Mouse (Mus musculus) stomach, embryonic 16.5 days (tissue): ENCODE measurements at regions not wholly inside any gene's neighbourhood (a gene's known extent, or its start where the extent isn't known, plus 50 kb on each side); places are given as distances from the start of the nearest gene placed in this dataset.

Experiments
- ATAC-seq: fragments of 200-750 bp; cut with Nextera tagmentation; 2 replicates; pipeline ENCODE4 v1.8.0; 2017; ENCODE audit warnings: moderate number of reproducible peaks, moderate TSS enrichment; ENCODE audit not compliant: insufficient read depth, low FRiP score
- H3K27ac ChIP-seq: fragments of 300-500 bp; sonication (generic); 2 replicates; pipeline ENCODE4 v1.5.1; 2014; ENCODE audit warnings: low read length
- H3K27me3 ChIP-seq: fragments of 300-500 bp; sonication (generic); 2 replicates; pipeline ENCODE4 v1.6.1; 2014; ENCODE audit warnings: low read length, control low read depth, mixed read lengths; ENCODE audit not compliant: control insufficient read depth, insufficient read depth
- H3K36me3 ChIP-seq: fragments of 300-500 bp; sonication (generic); 2 replicates; pipeline ENCODE4 v1.6.1; 2014; ENCODE audit warnings: low read length; ENCODE audit not compliant: control insufficient read depth, insufficient read depth
- H3K4me1 ChIP-seq: fragments of 300-500 bp; sonication (generic); 2 replicates; pipeline ENCODE4 v1.6.1; 2014; ENCODE audit warnings: low read length, control low read depth, mixed read lengths; ENCODE audit not compliant: control insufficient read depth, insufficient read depth
- H3K4me2 ChIP-seq: fragments of 300-500 bp; sonication (generic); 2 replicates; pipeline ENCODE4 v1.6.1; 2014; ENCODE audit warnings: low read depth, low read length, mixed read lengths
- H3K4me3 ChIP-seq: fragments of 300-500 bp; sonication (generic); replicated peaks from 2 replicates; pipeline ENCODE4 v1.5.1; 2014; ENCODE audit warnings: mild to moderate bottlenecking, low read length
- H3K9ac ChIP-seq: fragments of 300-500 bp; sonication (generic); 2 replicates; pipeline ENCODE4 v1.6.1; 2014; ENCODE audit warnings: low read length
- H3K9me3 ChIP-seq: fragments of 300-500 bp; sonication (generic); replicated peaks from 2 replicates; pipeline ENCODE4 v1.6.1; 2016; ENCODE audit warnings: low read length, control low read depth; ENCODE audit not compliant: control insufficient read depth
- WGBS: fragments of 180-500 bp; shearing (Covaris S2); extraction: QIAGEN DNeasy Blood & Tissue Kit; methylation state at CpG from one replicate; pipeline ENCODE4 v1.1.7; 2014; 5-methylcytosine and 5-hydroxymethylcytosine counted together

DNA sequence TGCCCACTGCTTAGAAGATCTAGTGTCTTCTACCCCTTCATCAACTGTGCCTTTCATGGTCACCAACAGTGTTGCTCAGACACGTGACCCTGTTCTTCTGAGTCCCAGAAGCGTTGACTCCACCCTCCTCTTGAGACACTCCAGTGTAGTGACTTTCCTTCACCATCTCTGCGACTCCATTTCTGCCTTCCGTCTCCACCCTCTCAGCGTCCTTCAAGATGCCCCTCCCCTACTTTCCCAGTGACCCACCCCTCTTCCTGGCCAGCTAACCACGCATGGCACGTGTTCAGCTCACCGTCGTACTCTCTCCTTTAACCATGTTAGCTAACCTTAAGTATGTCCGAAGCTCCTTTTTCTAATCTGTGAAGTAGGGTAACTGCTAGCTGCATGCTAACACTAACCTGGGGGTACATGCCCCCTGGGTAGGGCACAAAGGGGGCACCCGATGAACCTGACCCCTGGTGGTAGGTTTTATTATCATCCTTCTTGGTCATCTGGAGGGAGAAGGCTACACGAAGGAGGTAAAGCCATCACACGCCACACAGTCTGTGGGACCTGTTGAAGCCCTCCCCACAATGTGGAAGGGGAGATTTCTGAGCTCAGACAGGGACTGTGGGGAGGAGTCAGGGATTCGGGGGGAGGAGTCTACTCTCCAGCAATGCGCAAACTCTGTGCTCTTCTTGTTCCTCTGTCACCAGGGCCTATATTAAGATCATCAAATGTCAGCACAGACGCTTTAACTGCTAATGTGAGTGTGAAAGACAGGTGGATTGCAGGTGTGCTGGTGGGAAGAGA lies 139.0 kb upstream of the Mvb12b start:
- no peak overlapping the region for H3K27ac ChIP-seq
- no peak overlapping the region for H3K9ac ChIP-seq
- H3K4me1 ChIP-seq: peaks cover 23% of the 10 kb centered on the region
- no peak overlapping the region for H3K4me3 ChIP-seq
- WGBS: 73% methylated on average over 16 of the region's 16 CpGs
- ATAC-seq: no peak
- no peak overlapping the region for H3K4me2 ChIP-seq
- H3K9me3 ChIP-seq: no peaks in the 10 kb centered on the region; the same call in 1 of the 2 replicates
- H3K27me3 ChIP-seq: no peaks in the 10 kb centered on the region
- H3K36me3 ChIP-seq: no peaks in the 10 kb centered on the region

DNA sequence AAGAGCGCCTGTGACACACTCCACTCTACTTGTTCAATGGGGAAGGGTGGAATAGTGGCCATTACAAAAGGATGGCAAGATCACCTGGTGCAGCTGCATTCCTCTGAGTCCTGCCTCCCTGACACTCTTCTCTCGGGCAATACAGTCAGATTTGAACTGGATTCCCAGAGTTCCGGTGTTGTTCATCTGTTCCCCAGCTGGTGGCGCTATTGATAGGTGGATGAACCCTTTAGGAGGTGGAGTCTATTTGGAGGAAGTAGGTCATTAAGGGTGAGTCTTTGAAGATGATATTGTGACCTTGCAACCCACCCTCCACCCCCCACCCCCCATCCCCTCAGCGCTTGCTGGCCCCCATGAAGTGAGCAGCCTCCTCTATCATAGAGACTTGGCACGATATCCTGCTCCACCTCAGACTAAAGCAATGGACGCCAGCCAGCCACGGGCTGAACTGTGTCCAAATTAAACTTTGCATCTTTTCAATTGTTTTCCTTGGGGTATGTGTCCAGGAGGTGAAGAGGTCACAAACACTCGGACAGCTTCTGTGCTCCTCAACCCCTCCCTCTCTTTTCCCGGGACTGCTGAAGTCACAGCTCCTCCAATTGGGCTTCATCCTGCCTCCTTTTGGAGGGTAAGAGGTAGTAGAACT lies 138.1 kb upstream of the Mvb12b start:
- Histone ChIP-seq H3K27me3 (no peaks in the 10 kb centered on the region), H3K9ac (no peak overlapping the region), H3K4me1 (peaks cover 14% of the 10 kb centered on the region; the same call in 1 of the 2 replicates), H3K27ac (no peak overlapping the region), H3K9me3 (no peaks in the 10 kb centered on the region; the same call in 1 of the 2 replicates), H3K4me2 (no peak overlapping the region), H3K4me3 (no peak overlapping the region), H3K36me3 (no peaks in the 10 kb centered on the region)
- no peak for ATAC-seq
- 64% methylated on average over 10 of the region's 10 CpGs for WGBS

DNA sequence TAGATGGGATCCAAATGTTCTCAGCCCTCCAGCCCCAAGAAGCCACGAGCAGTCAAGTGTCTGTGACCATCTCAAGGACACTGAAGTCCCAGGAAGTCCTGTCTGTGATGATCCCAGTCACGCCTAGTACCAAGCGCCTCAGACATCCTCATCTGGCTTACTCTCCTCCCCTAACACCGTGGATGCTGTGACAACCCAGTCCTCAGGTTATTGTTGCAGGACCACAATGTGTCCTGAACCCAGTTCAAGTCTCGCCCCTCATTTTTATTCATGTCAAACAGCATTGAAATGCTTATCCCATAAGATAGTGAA lies 129.4 kb upstream of the Mvb12b start:
- no peaks in the 10 kb centered on the region for H3K36me3 ChIP-seq
- no peak overlapping the region for H3K4me2 ChIP-seq
- ATAC-seq: no peak
- no peaks in the 10 kb centered on the region for H3K27me3 ChIP-seq
- H3K9me3 ChIP-seq: no peaks in the 10 kb centered on the region; the same call in 1 of the 2 replicates
- H3K4me1 ChIP-seq: no peaks in the 10 kb centered on the region
- no peak overlapping the region for H3K4me3 ChIP-seq
- H3K27ac ChIP-seq: no peak overlapping the region
- no peak overlapping the region for H3K9ac ChIP-seq
- 69% methylated on average over 5 of the region's 5 CpGs for WGBS

- Histone ChIP-seq H3K4me2 (no peak overlapping the region), H3K9me3 (no peaks in the 10 kb centered on the region; the same call in 1 of the 2 replicates), H3K27me3 (no peaks in the 10 kb centered on the region), H3K27ac (no peak overlapping the region), H3K36me3 (no peaks in the 10 kb centered on the region), H3K4me1 (no peaks in the 10 kb centered on the region), H3K9ac (no peak overlapping the region), H3K4me3 (no peak overlapping the region)
- WGBS: 56% methylated on average over 20 of the region's 20 CpGs
- ATAC-seq: no peak
Observed at GRCm38 (mm10) chr2:34016350-34017141, 128.8 kb upstream of the Mvb12b start.

DNA sequence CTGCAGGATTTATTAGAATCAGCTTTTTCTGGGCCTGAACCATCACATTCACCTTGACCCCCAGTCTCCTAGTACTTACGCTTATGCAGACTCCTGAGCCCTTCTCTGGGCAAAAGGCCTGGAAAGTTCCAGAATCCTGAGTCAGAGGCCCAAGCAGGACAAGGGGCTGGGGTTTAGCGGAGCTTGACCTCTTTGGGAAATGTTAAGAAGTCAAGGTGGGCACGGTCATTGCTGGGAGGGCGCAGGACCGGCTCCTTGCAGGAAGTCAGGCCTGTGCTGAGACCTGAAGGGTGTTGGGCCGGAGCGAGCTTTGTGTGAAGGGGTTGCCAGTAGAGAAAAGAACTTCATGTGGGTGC lies 127.9 kb upstream of the Mvb12b start:
- WGBS: 89% methylated on average over 7 of the region's 7 CpGs
- H3K9me3 ChIP-seq: no peaks in the 10 kb centered on the region
- H3K27me3 ChIP-seq: no peaks in the 10 kb centered on the region
- no peak overlapping the region for H3K9ac ChIP-seq
- ATAC-seq: no peak
- H3K4me3 ChIP-seq: no peak overlapping the region
- no peak overlapping the region for H3K27ac ChIP-seq
- H3K4me1 ChIP-seq: no peaks in the 10 kb centered on the region
- H3K36me3 ChIP-seq: no peaks in the 10 kb centered on the region
- no peak overlapping the region for H3K4me2 ChIP-seq

- no peak overlapping the region for H3K4me3 ChIP-seq
- WGBS: 57% methylated on average over 8 of the region's 8 CpGs
- H3K9ac ChIP-seq: no peak overlapping the region
- no peak overlapping the region for H3K4me2 ChIP-seq
- no peaks in the 10 kb centered on the region for H3K36me3 ChIP-seq
- peak; percentile 37; the same call in 1 of the 2 replicates for ATAC-seq
- H3K27ac ChIP-seq: no peak overlapping the region
- H3K9me3 ChIP-seq: no peaks in the 10 kb centered on the region
- no peaks in the 10 kb centered on the region for H3K27me3 ChIP-seq
- H3K4me1 ChIP-seq: no peaks in the 10 kb centered on the region
Observed at GRCm38 (mm10) chr2:34014868-34015639, 127.3 kb upstream of the Mvb12b start.

GRCm38 (mm10) chr2:34010166-34010565 lies 122.4 kb upstream of the Mvb12b start:
- no peak overlapping the region for H3K4me3 ChIP-seq
- ATAC-seq: no peak
- WGBS: 48% methylated on average over 1 of the region's 1 CpGs

DNA sequence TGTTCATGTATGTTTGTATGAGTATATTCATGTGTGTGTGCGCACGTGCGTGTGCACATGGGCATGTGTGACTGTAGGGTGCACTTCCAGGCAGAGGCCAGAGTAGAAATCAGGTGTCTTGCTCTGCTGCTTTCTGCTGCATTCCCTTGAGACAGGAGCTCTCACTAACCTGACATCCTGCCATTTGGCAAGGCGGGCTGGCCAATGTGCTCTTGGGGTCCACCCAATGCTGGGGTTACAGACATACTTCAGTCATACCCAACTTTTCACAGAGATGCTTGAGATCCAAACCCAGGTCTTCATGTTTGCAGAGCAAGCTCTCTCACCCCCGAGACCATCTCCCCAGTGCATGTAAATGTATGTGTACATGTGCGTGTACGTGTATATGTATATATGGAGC lies 120.2 kb upstream of the Mvb12b start:
- Histone ChIP-seq H3K9me3 (no peaks in the 10 kb centered on the region), H3K4me2 (no peak overlapping the region), H3K4me3 (no peak overlapping the region), H3K27me3 (no peaks in the 10 kb centered on the region), H3K9ac (no peak overlapping the region), H3K36me3 (no peaks in the 10 kb centered on the region), H3K4me1 (no peaks in the 10 kb centered on the region), H3K27ac (no peak overlapping the region)
- ATAC-seq: no peak
- 92% methylated on average over 7 of the region's 7 CpGs for WGBS

More at GRCm38 (mm10) chr2:34010166-34010565, 122.4 kb upstream of the Mvb12b start:
- no peak overlapping the region for H3K9ac ChIP-seq
- no peaks in the 10 kb centered on the region for H3K36me3 ChIP-seq
- H3K27ac ChIP-seq: no peak overlapping the region
- no peak overlapping the region for H3K4me2 ChIP-seq
- H3K4me1 ChIP-seq: no peaks in the 10 kb centered on the region
- H3K9me3 ChIP-seq: no peaks in the 10 kb centered on the region
- H3K27me3 ChIP-seq: no peaks in the 10 kb centered on the region
